Mouse (Mus musculus) embryonic facial prominence, embryonic 10.5 days (tissue): ENCODE data around the gene Otulinl. TPM values are rescaled to one million over a fixed set of nuclear protein-coding genes. Genes with fewer than 3 reads are reported as not detected.

Experiments used
- DNase-seq: peaks from one replicate; pipeline ENCODE4 v3.0.0-alpha.2; 2017; ENCODE audit warnings: low spot score
- H3K27ac ChIP-seq: fragments of 300-500 bp; sonication (generic); replicated peaks from 2 replicates; pipeline ENCODE4 v1.5.1; 2016; ENCODE audit warnings: mild to moderate bottlenecking
- H3K27me3 ChIP-seq: fragments of 300-500 bp; sonication (generic); replicated peaks from 2 replicates; pipeline ENCODE4 v1.6.1; 2016; ENCODE audit warnings: low read depth, mild to moderate bottlenecking; ENCODE audit not compliant: poor library complexity, severe bottlenecking
- H3K36me3 ChIP-seq: fragments of 300-500 bp; sonication (generic); replicated peaks from 2 replicates; pipeline ENCODE4 v1.6.1; 2016; ENCODE audit warnings: mild to moderate bottlenecking, moderate library complexity
- H3K4me1 ChIP-seq: fragments of 300-500 bp; sonication (generic); 2 replicates; pipeline ENCODE4 v1.6.1; 2016
- H3K4me3 ChIP-seq: fragments of 300-500 bp; sonication (generic); 2 replicates; pipeline ENCODE4 v1.5.1; 2016; ENCODE audit warnings: mild to moderate bottlenecking, moderate library complexity
- H3K9me3 ChIP-seq: fragments of 300-500 bp; sonication (generic); 2 replicates; pipeline ENCODE4 v1.6.1; 2016; ENCODE audit warnings: mild to moderate bottlenecking
- WGBS: fragments of 180-500 bp; shearing (Covaris S2); methylation state at CpG from one replicate; pipeline ENCODE4 v1.1.7; 2016; 5-methylcytosine and 5-hydroxymethylcytosine counted together
- polyA plus RNA-seq: library from polyadenylated mRNA; unstranded; fragments of >200 nt; fragmentation: Nextera tagmentation; extraction: Ambion mirVana; gene quantifications from 2 replicates; pipeline ENCODE4 v1.2.1, GENCODE M21; 2016

The Otulinl gene
- polyA plus RNA-seq, 1 experiment from 2014 or later: 7.9 TPM

- H3K27ac ChIP-seq: no peak overlapping the region
- H3K9me3 ChIP-seq: no peaks in the 10 kb centered on the region
- no peak for DNase-seq
- H3K4me3 ChIP-seq: no peak overlapping the region
- WGBS: 92% methylated on average over 7 of the region's 7 CpGs
- no peaks in the 10 kb centered on the region for H3K36me3 ChIP-seq
- H3K27me3 ChIP-seq: peaks cover 19% of the 10 kb centered on the region
- H3K4me1 ChIP-seq: peaks cover 21% of the 10 kb centered on the region
These were observed 6.3 kb downstream of the Otulinl start for GRCm38 (mm10) chr15:27675122-27675521.

- peaks cover 19% of the 10 kb centered on the region for H3K4me1 ChIP-seq
- 86% methylated on average over 6 of the region's 6 CpGs for WGBS
- H3K9me3 ChIP-seq: no peaks in the 10 kb centered on the region
- H3K4me3 ChIP-seq: no peak overlapping the region
- no peak for DNase-seq
- no peaks in the 10 kb centered on the region for H3K36me3 ChIP-seq
- peaks cover 14% of the 10 kb centered on the region; the same call in 1 of the 2 replicates for H3K27me3 ChIP-seq
- H3K27ac ChIP-seq: no peak overlapping the region
These were observed 7.3 kb downstream of the Otulinl start for GRCm38 (mm10) chr15:27674041-27674440.

GRCm38 (mm10) chr15:27673151-27673550, 8.2 kb downstream of the Otulinl start:
- Histone ChIP-seq H3K36me3 (no peaks in the 10 kb centered on the region), H3K27me3 (peaks cover 8% of the 10 kb centered on the region; the same call in 1 of the 2 replicates), H3K4me1 (peaks cover 16% of the 10 kb centered on the region), H3K27ac (no peak overlapping the region), H3K4me3 (no peak overlapping the region), H3K9me3 (no peaks in the 10 kb centered on the region)
- no peak for DNase-seq
- WGBS: 90% methylated on average over 6 of the region's 6 CpGs

- WGBS: 64% methylated on average over 8 of the region's 8 CpGs
- no peak for DNase-seq
These were observed 9.1 kb downstream of the Otulinl start for GRCm38 (mm10) chr15:27672259-27672658.

GRCm38 (mm10) chr15:27671612-27672245, 9.7 kb downstream of the Otulinl start:
- Histone ChIP-seq H3K27ac (no peak overlapping the region), H3K36me3 (no peaks in the 10 kb centered on the region), H3K4me3 (no peak overlapping the region), H3K9me3 (no peaks in the 10 kb centered on the region), H3K27me3 (peaks cover 5% of the 10 kb centered on the region; the same call in 1 of the 2 replicates), H3K4me1 (peaks cover 14% of the 10 kb centered on the region)
- DNase-seq: no peak
- WGBS: 87% methylated on average over 10 of the region's 10 CpGs

More at GRCm38 (mm10) chr15:27672259-27672658, 9.1 kb downstream of the Otulinl start:
- Histone ChIP-seq H3K27ac (no peak overlapping the region), H3K9me3 (no peaks in the 10 kb centered on the region), H3K27me3 (peaks cover 5% of the 10 kb centered on the region; the same call in 1 of the 2 replicates), H3K36me3 (no peaks in the 10 kb centered on the region), H3K4me1 (peaks cover 16% of the 10 kb centered on the region), H3K4me3 (no peak overlapping the region)

GRCm38 (mm10) chr15:27670708-27671107, 10.7 kb downstream of the Otulinl start:
- DNase-seq: no peak
- Histone ChIP-seq H3K27ac (no peak overlapping the region), H3K4me3 (no peak overlapping the region), H3K27me3 (peaks cover 5% of the 10 kb centered on the region; the same call in 1 of the 2 replicates), H3K36me3 (no peaks in the 10 kb centered on the region), H3K9me3 (no peaks in the 10 kb centered on the region), H3K4me1 (peaks cover 7% of the 10 kb centered on the region)
- 90% methylated on average over 8 of the region's 8 CpGs for WGBS

GRCm38 (mm10) chr15:27669931-27670411, 11.4 kb downstream of the Otulinl start:
- H3K4me3 ChIP-seq: no peak overlapping the region
- 84% methylated on average over 12 of the region's 12 CpGs for WGBS

GRCm38 (mm10) chr15:27669276-27669675, 12.1 kb downstream of the Otulinl start:
- Histone ChIP-seq H3K4me3 (no peak overlapping the region), H3K27me3 (no peaks in the 10 kb centered on the region), H3K4me1 (peaks cover 13% of the 10 kb centered on the region), H3K36me3 (no peaks in the 10 kb centered on the region), H3K9me3 (no peaks in the 10 kb centered on the region), H3K27ac (no peak overlapping the region)
- DNase-seq: no peak
- WGBS: 79% methylated on average over 4 of the region's 4 CpGs

More at GRCm38 (mm10) chr15:27669931-27670411, 11.4 kb downstream of the Otulinl start:
- no peaks in the 10 kb centered on the region for H3K27me3 ChIP-seq
- H3K4me1 ChIP-seq: peaks cover 13% of the 10 kb centered on the region
- no peaks in the 10 kb centered on the region for H3K36me3 ChIP-seq
- H3K9me3 ChIP-seq: no peaks in the 10 kb centered on the region
- no peak for DNase-seq
- H3K27ac ChIP-seq: no peak overlapping the region

GRCm38 (mm10) chr15:27668557-27668956, 12.8 kb downstream of the Otulinl start:
- H3K36me3 ChIP-seq: no peaks in the 10 kb centered on the region
- no peak for DNase-seq
- WGBS: 85% methylated on average over 7 of the region's 7 CpGs
- peaks cover 13% of the 10 kb centered on the region for H3K4me1 ChIP-seq
- no peak overlapping the region for H3K27ac ChIP-seq
- H3K9me3 ChIP-seq: no peaks in the 10 kb centered on the region
- H3K4me3 ChIP-seq: no peak overlapping the region
- H3K27me3 ChIP-seq: no peaks in the 10 kb centered on the region

GRCm38 (mm10) chr15:27668001-27668461, 13.3 kb downstream of the Otulinl start:
- H3K9me3 ChIP-seq: no peaks in the 10 kb centered on the region
- H3K27ac ChIP-seq: no peak overlapping the region
- H3K27me3 ChIP-seq: no peaks in the 10 kb centered on the region
- peaks cover 13% of the 10 kb centered on the region for H3K4me1 ChIP-seq
- H3K4me3 ChIP-seq: no peak overlapping the region
- DNase-seq: no peak
- WGBS: 83% methylated on average over 9 of the region's 9 CpGs
- H3K36me3 ChIP-seq: no peaks in the 10 kb centered on the region

GRCm38 (mm10) chr15:27666911-27667539, 14.4 kb downstream of the Otulinl start:
- Histone ChIP-seq H3K36me3 (no peaks in the 10 kb centered on the region), H3K4me3 (no peak overlapping the region), H3K9me3 (no peaks in the 10 kb centered on the region), H3K27ac (no peak overlapping the region), H3K27me3 (no peaks in the 10 kb centered on the region), H3K4me1 (peaks cover 9% of the 10 kb centered on the region)
- 71% methylated on average over 9 of the region's 9 CpGs for WGBS
- DNase-seq: no peak

- no peaks in the 10 kb centered on the region for H3K27me3 ChIP-seq
- H3K9me3 ChIP-seq: no peaks in the 10 kb centered on the region
- WGBS: 65% methylated on average over 21 of the region's 21 CpGs
- peaks cover 5% of the 10 kb centered on the region for H3K4me1 ChIP-seq
- no peak overlapping the region for H3K27ac ChIP-seq
- no peak overlapping the region for H3K4me3 ChIP-seq
- H3K36me3 ChIP-seq: no peaks in the 10 kb centered on the region
- DNase-seq: peak; percentile 25
These were observed 15.9 kb downstream of the Otulinl start for GRCm38 (mm10) chr15:27665392-27665911.
